Mouse (Mus musculus) stomach, postnatal 0 days (tissue): ENCODE measurements around the gene Gm4756.

Source experiments
- CTCF ChIP-seq: IDR thresholded peaks from 2 replicates; pipeline ENCODE4 v1.5.1; 2016; ENCODE audit warnings: antibody characterized with exemption, low read depth, mild to moderate bottlenecking, moderate library complexity
- EP300 ChIP-seq: optimal IDR thresholded peaks from 2 replicates; pipeline ENCODE3; 2016; ENCODE audit warnings: antibody characterized with exemption

GRCm38 (mm10) chr12:72667868-72668469, 18.5 kb upstream of the Gm4756 start:
- TF ChIP-seq CTCF (no peak), EP300 (no peak)
